Mouse (Mus musculus) C2C12 (cell line): ENCODE measurements around the gene Gm17409. TPM values are rescaled to one million over a fixed set of nuclear protein-coding genes. Genes with fewer than 3 reads are reported as not detected.

Experiments used
- H3K27me3 ChIP-seq: one replicate; pipeline ENCODE4 v1.6.1; 2011; ENCODE audit not compliant: control insufficient read depth, insufficient read depth, insufficient read length
- H3K36me3 ChIP-seq: one replicate; pipeline ENCODE4 v1.6.1; 2011; ENCODE audit not compliant: control insufficient read depth, insufficient read depth
- H3K4me3 ChIP-seq: one replicate; pipeline ENCODE4 v1.5.1; 2011; ENCODE audit warnings: mild to moderate bottlenecking, control low read depth; ENCODE audit not compliant: poor library complexity, insufficient read depth, severe bottlenecking
- H3K79me2 ChIP-seq: one replicate; pipeline ENCODE4 v1.6.1; 2011; ENCODE audit not compliant: control insufficient read depth, insufficient read depth
- H3K79me3 ChIP-seq: one replicate; pipeline ENCODE4 v1.6.1; 2011; ENCODE audit warnings: low read depth, control low read depth
- H3ac ChIP-seq: one replicate; pipeline ENCODE3; 2011; ENCODE audit warnings: low read depth; ENCODE audit not compliant: control insufficient read depth, insufficient read length
- CEBPB ChIP-seq: IDR thresholded peaks from one replicate; pipeline ENCODE4 v1.6.1; 2011; ENCODE audit warnings: low read depth, mild to moderate bottlenecking, control low read depth, moderate library complexity
- CTCF ChIP-seq: IDR thresholded peaks from one replicate; pipeline ENCODE4 v1.5.1; 2011; ENCODE audit not compliant: control insufficient read depth, insufficient read depth, insufficient read length
- FOSL1 ChIP-seq: IDR thresholded peaks from one replicate; pipeline ENCODE4 v1.8.0; 2011; ENCODE audit warnings: mild to moderate bottlenecking, low read length; ENCODE audit not compliant: poor library complexity, insufficient read depth, severe bottlenecking
- MAX ChIP-seq: IDR thresholded peaks from one replicate; pipeline ENCODE4 v1.6.1; 2011; ENCODE audit warnings: mild to moderate bottlenecking, control low read depth
- MYOD1 ChIP-seq: IDR thresholded peaks from one replicate; pipeline ENCODE4 v1.6.1; 2011; ENCODE audit warnings: low read depth; ENCODE audit not compliant: control insufficient read depth, insufficient read length
- MYOG ChIP-seq: IDR thresholded peaks from one replicate; pipeline ENCODE4 v1.6.1; 2011; ENCODE audit not compliant: control insufficient read depth, insufficient read length; ENCODE audit errors: extremely low read depth
- USF1 ChIP-seq: IDR thresholded peaks from one replicate; pipeline ENCODE4 v1.6.1; 2011; ENCODE audit warnings: low read depth, mild to moderate bottlenecking, control low read depth, moderate library complexity
- polyA plus RNA-seq: library from polyadenylated mRNA; unstranded; fragments of >200 nt; fragmentation: generic; extraction: Trizol; gene quantifications from one replicate; pipeline ENCODE4 v1.2.1, GENCODE M21; 2012; ENCODE audit warnings: missing spikeins

The Gm17409 gene
- polyA plus RNA-seq, 1 experiment: 0.06 TPM

GRCm38 (mm10) chr2:58485683-58486082 lies 15.8 kb downstream of the Gm17409 start:
- Histone ChIP-seq H3K27me3 (no peaks in the 10 kb centered on the region), H3K36me3 (peaks cover 25% of the 10 kb centered on the region), H3K4me3 (no peak overlapping the region), H3K79me2 (peaks cover 99% of the 10 kb centered on the region), H3ac (no peak overlapping the region), H3K79me3 (peaks cover 41% of the 10 kb centered on the region)
- TF ChIP-seq CTCF (no peak), FOSL1 (no peak), MAX (peak; percentile 46), USF1 (no peak), MYOD1 (no peak), CEBPB (no peak)

DNA sequence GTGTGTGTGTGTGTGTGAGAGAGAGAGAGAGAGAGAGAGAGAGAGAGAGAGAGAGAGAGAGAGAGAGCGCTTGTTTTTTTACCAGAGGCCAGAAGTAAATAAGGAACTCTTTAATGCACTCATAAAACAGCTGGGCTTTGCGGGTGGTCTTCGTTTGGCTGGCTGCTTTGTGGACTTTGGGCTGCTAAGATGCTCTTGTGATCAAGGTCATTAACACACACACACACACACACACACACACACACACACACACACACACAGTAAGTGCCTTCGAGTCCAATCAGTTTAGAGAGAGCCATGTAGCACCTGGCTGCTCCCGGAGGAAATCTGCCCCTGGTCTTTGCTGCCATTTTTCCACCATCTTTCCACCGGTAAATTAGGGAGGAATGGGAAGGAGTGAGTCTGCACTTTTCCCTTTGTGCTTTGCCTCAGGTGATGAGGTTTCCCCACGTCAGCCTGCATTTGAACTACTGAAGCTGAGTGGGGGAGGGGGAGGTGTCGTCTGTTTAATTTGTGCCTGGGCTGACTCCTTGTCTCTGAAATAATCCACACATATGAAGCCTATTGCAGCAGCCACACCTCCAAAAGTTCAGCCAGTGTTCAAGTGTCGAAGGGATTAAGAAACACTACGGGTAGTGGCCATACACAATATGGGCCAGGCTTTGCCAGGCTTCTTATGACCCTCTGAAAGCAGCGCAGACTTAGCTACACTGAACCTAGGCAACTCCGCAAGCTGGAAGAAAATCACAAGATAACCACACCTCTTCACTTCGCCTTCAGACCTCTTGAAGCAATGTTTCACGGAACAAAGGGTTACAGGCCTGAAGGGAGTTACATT lies 16.7 kb downstream of the Gm17409 start:
- H3K27me3 ChIP-seq: no peaks in the 10 kb centered on the region
- H3K79me3 ChIP-seq: peaks cover 45% of the 10 kb centered on the region
- peaks cover 99% of the 10 kb centered on the region for H3K79me2 ChIP-seq
- TF ChIP-seq CEBPB: no peak
- no peak for TF ChIP-seq FOSL1
- no peak for TF ChIP-seq MYOD1
- TF ChIP-seq CTCF: no peak
- no peak for TF ChIP-seq MAX
- TF ChIP-seq MYOG: no peak
- no peak for TF ChIP-seq USF1
- peaks cover 27% of the 10 kb centered on the region for H3K36me3 ChIP-seq
- H3ac ChIP-seq: no peak overlapping the region
- no peak overlapping the region for H3K4me3 ChIP-seq

GRCm38 (mm10) chr2:58487279-58487560 lies 17.3 kb downstream of the Gm17409 start:
- no peak overlapping the region for H3K4me3 ChIP-seq
- H3K79me2 ChIP-seq: peaks cover 98% of the 10 kb centered on the region
- no peak for TF ChIP-seq FOSL1
- no peak for TF ChIP-seq MYOG
- TF ChIP-seq CEBPB: no peak
- H3K79me3 ChIP-seq: peaks cover 44% of the 10 kb centered on the region
- H3ac ChIP-seq: no peak overlapping the region
- H3K27me3 ChIP-seq: no peaks in the 10 kb centered on the region
- H3K36me3 ChIP-seq: peaks cover 24% of the 10 kb centered on the region

- Histone ChIP-seq H3K27me3 (no peaks in the 10 kb centered on the region), H3K36me3 (peaks cover 20% of the 10 kb centered on the region), H3K79me3 (peaks cover 54% of the 10 kb centered on the region), H3K79me2 (peaks cover 98% of the 10 kb centered on the region), H3ac (no peak overlapping the region), H3K4me3 (no peak overlapping the region)
- TF ChIP-seq MAX (no peak), USF1 (no peak), FOSL1 (no peak), CEBPB (no peak), MYOG (no peak), CTCF (no peak), MYOD1 (no peak)
These were observed 18.5 kb downstream of the Gm17409 start for GRCm38 (mm10) chr2:58488404-58488803.

- TF ChIP-seq CTCF: no peak
- no peak for TF ChIP-seq FOSL1
- no peak for TF ChIP-seq CEBPB
- TF ChIP-seq USF1: no peak
- no peak for TF ChIP-seq MAX
- TF ChIP-seq MYOG: no peak
- no peak for TF ChIP-seq MYOD1
- H3ac ChIP-seq: no peak overlapping the region
- peaks cover 98% of the 10 kb centered on the region for H3K79me2 ChIP-seq
- peaks cover 54% of the 10 kb centered on the region for H3K79me3 ChIP-seq
- H3K4me3 ChIP-seq: no peak overlapping the region
- H3K27me3 ChIP-seq: no peaks in the 10 kb centered on the region
- peaks cover 25% of the 10 kb centered on the region for H3K36me3 ChIP-seq
These were observed 19.4 kb downstream of the Gm17409 start for GRCm38 (mm10) chr2:58489275-58489674.
